Mouse (Mus musculus): ENCODE results near the gene Ppib.

GRCm38 (mm10) chr9:66039290-66039689 is 20.7 kb upstream of the Ppib start:
- no peak for TF ChIP-seq CTCF (IDR thresholded peaks at IDR 0.05; ENCODE audit: borderline replicate concordance, control insufficient read depth, extremely low read depth, insufficient read depth, low read length, poor library complexity)
- no peak for TF ChIP-seq POLR2A (IDR thresholded peaks at IDR 0.05; ENCODE audit: control insufficient read depth, extremely low read depth, insufficient read depth, low read length, poor library complexity)

Measured in thymus, adult 2 months (tissue).